Mouse (Mus musculus): ENCODE measurements at regions not wholly inside any gene's neighbourhood (a gene's known extent, or its start where the extent isn't known, plus 50 kb on each side); places are given as distances from the start of the nearest gene placed in this dataset.
"Not testable (repeated sequence)": the region's sequence is repeated elsewhere in the genome, so short reads cannot be mapped to it uniquely, and the experiment has no call there.

GRCm38 (mm10) chr9:76407549-76407948 is 83.9 kb upstream of the Hcrtr2 start:
- DNase-seq (ENCODE audit: low spot score in 2 of 2): no peak

GRCm38 (mm10) chr9:76401897-76402670 is 78.4 kb upstream of the Hcrtr2 start:
- not testable (repeated sequence) for DNase-seq (ENCODE audit: low spot score in 2 of 2)

- DNase-seq (ENCODE audit: low spot score in 2 of 2): no peak
Measured at GRCm38 (mm10) chr9:76400900-76401299, 77.2 kb upstream of the Hcrtr2 start.

- DNase-seq (ENCODE audit: low spot score in 2 of 2): no peak
Measured at GRCm38 (mm10) chr9:76393763-76394162, 70.1 kb upstream of the Hcrtr2 start.

- peak in 1 of 2 experiments; percentile 15 for DNase-seq (ENCODE audit: low spot score in 2 of 2)
Measured at GRCm38 (mm10) chr9:76390839-76391238, 67.2 kb upstream of the Hcrtr2 start.
